Mouse (Mus musculus): Measurements from ENCODE around the gene Myh10. TPM values are rescaled to one million over a fixed set of nuclear protein-coding genes. Genes with fewer than 3 reads are reported as not detected.

The Myh10 gene
- polyA plus RNA-seq, 1 experiment from 2014 or later, result 114 TPM

DNA sequence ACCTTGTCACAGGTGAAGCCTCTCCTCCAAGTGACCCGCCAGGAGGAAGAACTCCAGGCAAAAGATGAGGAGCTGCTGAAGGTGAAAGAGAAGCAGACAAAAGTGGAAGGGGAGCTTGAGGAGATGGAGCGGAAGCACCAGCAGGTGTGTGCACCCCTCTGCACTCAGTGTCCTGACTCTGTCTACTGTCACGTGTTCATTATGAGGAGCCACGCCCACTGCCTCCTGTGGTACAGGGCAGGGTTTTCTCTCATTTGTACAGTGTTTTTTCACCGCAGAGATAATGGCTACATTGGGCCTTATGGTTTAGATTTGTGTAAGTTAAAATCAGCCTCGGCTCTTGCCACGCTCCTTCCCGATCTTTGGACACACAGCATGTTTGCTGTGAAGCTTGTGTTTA, 94.5 kb downstream of the Myh10 start:
- Histone ChIP-seq H3K9ac (replicated peaks; ENCODE audit: low read depth, low read length) (no peak overlapping the region), H3K27me3 (ENCODE audit: control insufficient read depth, insufficient read depth, low read length) (no peaks in the 10 kb centered on the region), H3K36me3 (ENCODE audit: control insufficient read depth, insufficient read depth, low read length) (peaks cover 96% of the 10 kb centered on the region), H3K4me1 (ENCODE audit: control insufficient read depth, insufficient read depth, low read length) (no peaks in the 10 kb centered on the region), H3K4me3 (ENCODE audit: low read depth, low read length) (no peak overlapping the region), H3K9me3 (ENCODE audit: control insufficient read depth, low read depth, low read length) (no peaks in the 10 kb centered on the region), H3K4me2 (replicated peaks; ENCODE audit: low read depth, low read length) (no peak overlapping the region), H3K27ac (ENCODE audit: low read length) (no peak overlapping the region)
- WGBS, result 79% methylated on average over 8 of the region's 8 CpGs
- ATAC-seq (ENCODE audit: insufficient number of reproducible peaks, insufficient read depth, low FRiP score, low read depth), result no peak

DNA sequence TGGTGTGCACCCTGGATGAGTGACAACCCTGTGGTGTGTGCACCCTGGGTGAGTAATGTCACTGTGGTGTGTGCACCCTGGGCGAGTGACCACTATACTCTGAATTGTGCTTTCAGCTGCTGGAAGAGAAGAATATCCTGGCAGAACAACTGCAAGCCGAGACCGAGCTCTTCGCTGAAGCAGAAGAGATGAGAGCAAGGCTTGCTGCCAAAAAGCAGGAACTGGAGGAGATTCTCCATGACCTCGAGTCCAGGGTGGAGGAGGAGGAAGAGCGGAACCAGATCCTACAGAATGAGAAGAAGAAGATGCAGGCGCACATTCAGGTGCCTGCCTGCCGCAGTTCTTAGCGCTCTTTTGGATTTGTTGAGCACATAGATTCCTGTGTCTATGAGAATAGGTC, 95.9 kb downstream of the Myh10 start:
- H3K27ac ChIP-seq (ENCODE audit: low read length), result no peak overlapping the region
- H3K4me2 ChIP-seq (replicated peaks; ENCODE audit: low read depth, low read length), result no peak overlapping the region
- H3K9ac ChIP-seq (replicated peaks; ENCODE audit: low read depth, low read length), result no peak overlapping the region
- H3K4me3 ChIP-seq (ENCODE audit: low read depth, low read length), result no peak overlapping the region
- H3K36me3 ChIP-seq (ENCODE audit: control insufficient read depth, insufficient read depth, low read length), result peaks cover 97% of the 10 kb centered on the region
- H3K9me3 ChIP-seq (ENCODE audit: control insufficient read depth, low read depth, low read length), result no peaks in the 10 kb centered on the region
- H3K4me1 ChIP-seq (ENCODE audit: control insufficient read depth, insufficient read depth, low read length), result no peaks in the 10 kb centered on the region
- no peak for ATAC-seq (ENCODE audit: insufficient number of reproducible peaks, insufficient read depth, low FRiP score, low read depth)
- no peaks in the 10 kb centered on the region for H3K27me3 ChIP-seq (ENCODE audit: control insufficient read depth, insufficient read depth, low read length)
- 90% methylated on average over 9 of the region's 9 CpGs for WGBS

GRCm38 (mm10) chr11:68790720-68791119, 99.4 kb downstream of the Myh10 start:
- Histone ChIP-seq H3K27ac (ENCODE audit: low read length) (no peak overlapping the region), H3K4me1 (ENCODE audit: control insufficient read depth, insufficient read depth, low read length) (no peaks in the 10 kb centered on the region), H3K4me2 (replicated peaks; ENCODE audit: low read depth, low read length) (no peak overlapping the region), H3K4me3 (ENCODE audit: low read depth, low read length) (no peak overlapping the region), H3K36me3 (ENCODE audit: control insufficient read depth, insufficient read depth, low read length) (peaks cover 98% of the 10 kb centered on the region), H3K9me3 (ENCODE audit: control insufficient read depth, low read depth, low read length) (no peaks in the 10 kb centered on the region), H3K9ac (replicated peaks; ENCODE audit: low read depth, low read length) (no peak overlapping the region), H3K27me3 (ENCODE audit: control insufficient read depth, insufficient read depth, low read length) (no peaks in the 10 kb centered on the region)
- no peak for ATAC-seq (ENCODE audit: insufficient number of reproducible peaks, insufficient read depth, low FRiP score, low read depth)
- WGBS, result 85% methylated on average over 10 of the region's 10 CpGs

GRCm38 (mm10) chr11:68791794-68792193, 100.4 kb downstream of the Myh10 start:
- Histone ChIP-seq H3K9ac (replicated peaks; ENCODE audit: low read depth, low read length) (no peak overlapping the region), H3K4me2 (replicated peaks; ENCODE audit: low read depth, low read length) (no peak overlapping the region), H3K36me3 (ENCODE audit: control insufficient read depth, insufficient read depth, low read length) (peaks cover 94% of the 10 kb centered on the region), H3K4me3 (ENCODE audit: low read depth, low read length) (no peak overlapping the region), H3K27ac (ENCODE audit: low read length) (no peak overlapping the region), H3K27me3 (ENCODE audit: control insufficient read depth, insufficient read depth, low read length) (no peaks in the 10 kb centered on the region), H3K4me1 (ENCODE audit: control insufficient read depth, insufficient read depth, low read length) (no peaks in the 10 kb centered on the region), H3K9me3 (ENCODE audit: control insufficient read depth, low read depth, low read length) (no peaks in the 10 kb centered on the region)
- no peak for ATAC-seq (ENCODE audit: insufficient number of reproducible peaks, insufficient read depth, low FRiP score, low read depth)
- WGBS, result 79% methylated on average over 9 of the region's 9 CpGs

GRCm38 (mm10) chr11:68798258-68798657, 106.9 kb downstream of the Myh10 start:
- no peak overlapping the region for H3K4me3 ChIP-seq (ENCODE audit: low read depth, low read length)
- WGBS, result 78% methylated on average over 10 of the region's 10 CpGs
- H3K27ac ChIP-seq (ENCODE audit: low read length), result no peak overlapping the region
- H3K4me2 ChIP-seq (replicated peaks; ENCODE audit: low read depth, low read length), result no peak overlapping the region
- no peaks in the 10 kb centered on the region for H3K4me1 ChIP-seq (ENCODE audit: control insufficient read depth, insufficient read depth, low read length)
- H3K27me3 ChIP-seq (ENCODE audit: control insufficient read depth, insufficient read depth, low read length), result no peaks in the 10 kb centered on the region
- ATAC-seq (ENCODE audit: insufficient number of reproducible peaks, insufficient read depth, low FRiP score, low read depth), result no peak
- peaks cover 89% of the 10 kb centered on the region for H3K36me3 ChIP-seq (ENCODE audit: control insufficient read depth, insufficient read depth, low read length)
- H3K9me3 ChIP-seq (ENCODE audit: control insufficient read depth, low read depth, low read length), result no peaks in the 10 kb centered on the region
- no peak overlapping the region for H3K9ac ChIP-seq (replicated peaks; ENCODE audit: low read depth, low read length)

- 57% methylated on average over 4 of the region's 4 CpGs for WGBS
- H3K27ac ChIP-seq (ENCODE audit: low read length), result no peak overlapping the region
- no peaks in the 10 kb centered on the region for H3K9me3 ChIP-seq (ENCODE audit: control insufficient read depth, low read depth, low read length)
- ATAC-seq (ENCODE audit: insufficient number of reproducible peaks, insufficient read depth, low FRiP score, low read depth), result no peak
- H3K27me3 ChIP-seq (ENCODE audit: control insufficient read depth, insufficient read depth, low read length), result no peaks in the 10 kb centered on the region
- H3K4me2 ChIP-seq (replicated peaks; ENCODE audit: low read depth, low read length), result no peak overlapping the region
- peaks cover 88% of the 10 kb centered on the region for H3K36me3 ChIP-seq (ENCODE audit: control insufficient read depth, insufficient read depth, low read length)
- H3K4me3 ChIP-seq (ENCODE audit: low read depth, low read length), result no peak overlapping the region
- no peaks in the 10 kb centered on the region for H3K4me1 ChIP-seq (ENCODE audit: control insufficient read depth, insufficient read depth, low read length)
- no peak overlapping the region for H3K9ac ChIP-seq (replicated peaks; ENCODE audit: low read depth, low read length)
Measured at GRCm38 (mm10) chr11:68805148-68805547, 113.8 kb downstream of the Myh10 start.

- no peaks in the 10 kb centered on the region for H3K27me3 ChIP-seq (ENCODE audit: control insufficient read depth, insufficient read depth, low read length)
- WGBS, result 40% methylated on average over 6 of the region's 6 CpGs
Measured at GRCm38 (mm10) chr11:68807787-68808186, 116.4 kb downstream of the Myh10 start.

DNA sequence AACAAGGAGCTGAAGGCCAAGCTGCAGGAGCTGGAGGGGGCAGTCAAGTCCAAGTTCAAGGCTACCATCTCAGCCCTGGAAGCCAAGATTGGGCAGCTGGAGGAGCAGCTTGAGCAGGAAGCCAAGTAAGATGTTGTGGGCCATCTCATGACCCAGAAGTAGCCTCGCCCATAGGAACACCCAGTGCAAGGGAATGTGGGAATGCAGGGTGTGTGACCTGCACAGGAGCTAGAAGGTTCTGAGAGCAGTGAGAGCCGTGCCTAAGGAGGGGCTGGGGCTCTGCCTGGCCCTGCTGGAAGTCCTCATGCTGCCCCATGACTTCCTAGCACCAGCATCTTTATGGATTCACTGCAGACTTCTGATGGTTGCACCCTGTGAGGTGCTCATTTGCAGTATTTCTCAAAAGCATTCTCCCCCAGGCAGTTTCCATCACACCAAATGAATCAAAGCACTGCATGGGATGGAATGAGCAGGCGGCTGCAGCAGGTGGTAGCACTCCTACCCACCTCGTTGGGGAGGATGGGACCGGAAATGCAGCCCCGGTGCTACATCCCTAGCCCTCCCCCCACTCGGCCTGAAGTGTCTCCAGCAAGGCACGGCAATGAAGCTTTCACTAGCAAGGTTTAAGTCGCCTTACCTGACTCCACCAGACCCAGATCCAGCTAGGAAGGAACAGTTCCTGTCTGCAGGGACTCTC, 120.7 kb downstream of the Myh10 start:
- Histone ChIP-seq H3K4me1 (ENCODE audit: control insufficient read depth, insufficient read depth, low read length) (no peaks in the 10 kb centered on the region), H3K27me3 (ENCODE audit: control insufficient read depth, insufficient read depth, low read length) (no peaks in the 10 kb centered on the region), H3K4me3 (ENCODE audit: low read depth, low read length) (no peak overlapping the region), H3K4me2 (replicated peaks; ENCODE audit: low read depth, low read length) (no peak overlapping the region), H3K9ac (replicated peaks; ENCODE audit: low read depth, low read length) (no peak overlapping the region), H3K27ac (ENCODE audit: low read length) (no peak overlapping the region), H3K9me3 (ENCODE audit: control insufficient read depth, low read depth, low read length) (no peaks in the 10 kb centered on the region), H3K36me3 (ENCODE audit: control insufficient read depth, insufficient read depth, low read length) (peaks cover 84% of the 10 kb centered on the region)
- 83% methylated on average over 9 of the region's 9 CpGs for WGBS
- ATAC-seq (ENCODE audit: insufficient number of reproducible peaks, insufficient read depth, low FRiP score, low read depth), result no peak

More at GRCm38 (mm10) chr11:68807787-68808186, 116.4 kb downstream of the Myh10 start:
- no peak overlapping the region for H3K4me2 ChIP-seq (replicated peaks; ENCODE audit: low read depth, low read length)
- H3K27ac ChIP-seq (ENCODE audit: low read length), result no peak overlapping the region
- no peak overlapping the region for H3K4me3 ChIP-seq (ENCODE audit: low read depth, low read length)
- ATAC-seq (ENCODE audit: insufficient number of reproducible peaks, insufficient read depth, low FRiP score, low read depth), result 0 out of 2 replicates have a peak, but pooled peaks have one; percentile 18
- peaks cover 90% of the 10 kb centered on the region for H3K36me3 ChIP-seq (ENCODE audit: control insufficient read depth, insufficient read depth, low read length)
- no peak overlapping the region for H3K9ac ChIP-seq (replicated peaks; ENCODE audit: low read depth, low read length)
- no peaks in the 10 kb centered on the region for H3K9me3 ChIP-seq (ENCODE audit: control insufficient read depth, low read depth, low read length)
- no peaks in the 10 kb centered on the region for H3K4me1 ChIP-seq (ENCODE audit: control insufficient read depth, insufficient read depth, low read length)

DNA sequence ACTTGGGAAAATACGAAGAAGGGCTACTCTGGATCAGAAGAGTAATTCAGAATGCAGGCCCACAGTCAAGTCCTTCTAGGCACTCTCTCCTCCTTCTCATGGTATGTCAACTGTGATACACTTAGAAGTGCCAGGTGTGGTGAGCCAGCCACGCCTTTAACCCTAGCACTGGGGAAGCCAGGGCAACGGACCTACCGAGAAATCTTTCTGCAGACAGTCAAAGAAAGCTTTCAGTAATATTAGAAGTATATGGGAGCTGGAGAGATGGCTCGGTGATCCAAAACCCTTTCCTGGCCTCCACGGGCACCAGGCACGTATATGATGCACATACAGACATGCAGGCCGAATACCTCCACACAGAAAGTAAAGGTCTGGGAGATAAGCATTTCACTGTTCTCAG, 127.1 kb downstream of the Myh10 start:
- H3K27me3 ChIP-seq (ENCODE audit: control insufficient read depth, insufficient read depth, low read length), result no peaks in the 10 kb centered on the region
- WGBS, result 84% methylated on average over 8 of the region's 8 CpGs
- H3K36me3 ChIP-seq (ENCODE audit: control insufficient read depth, insufficient read depth, low read length), result peaks cover 69% of the 10 kb centered on the region

More for the DNA sequence above, 127.1 kb downstream of the Myh10 start:
- H3K9me3 ChIP-seq (ENCODE audit: control insufficient read depth, low read depth, low read length), result no peaks in the 10 kb centered on the region
- H3K27ac ChIP-seq (ENCODE audit: low read length), result no peak overlapping the region
- ATAC-seq (ENCODE audit: insufficient number of reproducible peaks, insufficient read depth, low FRiP score, low read depth), result no peak
- no peak overlapping the region for H3K4me3 ChIP-seq (ENCODE audit: low read depth, low read length)
- H3K4me1 ChIP-seq (ENCODE audit: control insufficient read depth, insufficient read depth, low read length), result no peaks in the 10 kb centered on the region
- no peak overlapping the region for H3K9ac ChIP-seq (replicated peaks; ENCODE audit: low read depth, low read length)
- H3K4me2 ChIP-seq (replicated peaks; ENCODE audit: low read depth, low read length), result no peak overlapping the region
